Mouse (Mus musculus): ENCODE measurements around the gene Olfm4. TPM values are rescaled to one million over a fixed set of nuclear protein-coding genes. Genes with fewer than 3 reads are reported as not detected.

Gene Olfm4
- polyA plus RNA-seq, 1 experiment = not detected

DNA sequence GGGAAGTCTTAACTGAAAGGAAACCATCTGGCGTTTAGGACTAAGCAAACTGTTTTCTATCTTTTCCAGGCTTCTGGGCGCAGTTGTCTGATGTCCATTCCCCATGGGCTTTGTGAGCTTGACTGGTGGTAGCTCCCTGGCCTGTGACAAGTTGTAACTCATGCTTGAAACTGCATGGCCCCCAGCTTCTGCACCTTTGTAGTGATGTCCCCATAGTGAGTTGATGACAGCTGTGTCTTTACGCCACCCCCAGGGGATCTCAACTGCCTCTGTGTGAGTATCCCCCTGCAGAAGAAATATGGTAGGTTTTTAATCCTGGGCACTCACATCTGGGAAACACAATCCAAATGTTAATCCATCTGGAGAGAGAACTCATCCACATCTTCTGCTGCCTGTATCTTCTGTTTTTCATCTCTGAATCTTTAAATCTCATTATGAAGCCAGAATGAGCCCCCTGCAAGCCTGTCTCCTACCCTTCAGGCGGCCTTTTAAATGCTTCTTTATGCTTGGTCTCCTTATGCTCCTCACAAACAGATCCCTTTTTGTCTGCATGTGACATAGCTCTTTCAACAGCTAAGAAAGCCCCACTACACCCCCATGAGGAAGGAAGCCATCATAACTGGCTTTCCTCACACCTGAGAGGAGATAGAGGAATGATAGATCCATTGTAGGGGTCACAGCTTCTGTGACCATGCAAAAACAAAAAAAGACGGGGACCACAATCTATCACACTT, 63.7 kb downstream of the Olfm4 start:
- no peak for TF ChIP-seq POLR2A (IDR thresholded peaks at IDR 0.05; ENCODE audit: insufficient read depth, low read depth, low read length)
- TF ChIP-seq CTCF (IDR thresholded peaks at IDR 0.05; ENCODE audit: insufficient read depth, low read depth, low read length) = no peak
- no peaks in the 10 kb centered on the region for H3K4me1 ChIP-seq (ENCODE audit: control insufficient read depth, insufficient read depth, low read length)
- WGBS = 82% methylated on average over 5 of the region's 5 CpGs
- no peak overlapping the region for H3K4me3 ChIP-seq (ENCODE audit: insufficient read depth, low read depth, low read length)
- H3K27ac ChIP-seq (ENCODE audit: insufficient read depth, low read depth, low read length) = no peak overlapping the region

DNA sequence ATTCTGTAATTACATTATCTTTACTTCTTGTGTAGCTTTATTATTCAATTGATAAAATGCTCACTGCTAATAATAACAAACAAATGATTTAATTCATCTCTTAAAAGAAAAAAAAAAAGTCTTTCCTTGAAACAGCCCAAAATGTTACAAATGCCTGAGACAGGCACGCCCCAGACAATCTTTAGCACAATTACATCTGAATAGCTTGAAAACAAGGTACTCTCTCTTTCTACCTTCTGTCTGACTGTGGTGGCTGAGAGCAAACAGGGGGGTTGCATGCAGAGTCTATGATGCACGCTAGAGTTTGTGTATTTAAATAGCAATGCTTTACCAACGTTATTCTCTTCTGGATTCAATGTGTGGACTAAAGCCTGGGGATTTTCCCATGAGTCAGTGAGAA, 71.8 kb downstream of the Olfm4 start:
- Histone ChIP-seq H3K27ac (ENCODE audit: insufficient read depth, low read depth, low read length) (no peak overlapping the region), H3K4me3 (ENCODE audit: insufficient read depth, low read depth, low read length) (no peak overlapping the region), H3K4me1 (ENCODE audit: control insufficient read depth, insufficient read depth, low read length) (no peaks in the 10 kb centered on the region)
- TF ChIP-seq POLR2A (IDR thresholded peaks at IDR 0.05; ENCODE audit: insufficient read depth, low read depth, low read length) = no peak
- no peak for TF ChIP-seq CTCF (IDR thresholded peaks at IDR 0.05; ENCODE audit: insufficient read depth, low read depth, low read length)
- WGBS = 49% methylated on average over 3 of the region's 3 CpGs

DNA sequence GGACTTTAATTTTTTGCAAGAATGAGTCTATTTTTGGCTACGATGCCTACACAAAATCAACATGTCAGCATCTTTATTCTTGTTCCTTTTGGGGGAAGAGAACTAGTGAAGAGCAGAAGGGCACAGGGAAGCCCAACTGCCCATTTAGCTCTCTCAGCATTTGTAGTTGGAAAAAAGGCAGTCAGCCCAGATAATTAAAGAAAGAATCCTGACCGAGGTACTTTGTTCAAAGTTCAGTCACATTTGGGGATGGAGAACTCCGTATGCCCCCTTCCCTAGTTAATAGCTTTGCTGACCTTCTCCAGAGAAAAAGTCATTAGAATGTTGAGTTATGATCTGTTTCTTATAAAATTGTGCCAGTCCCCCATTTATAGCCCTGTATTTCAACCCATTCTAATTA, 77.8 kb downstream of the Olfm4 start:
- no peak overlapping the region for H3K4me3 ChIP-seq (ENCODE audit: insufficient read depth, low read depth, low read length)
- no peak for TF ChIP-seq CTCF (IDR thresholded peaks at IDR 0.05; ENCODE audit: insufficient read depth, low read depth, low read length)
- TF ChIP-seq POLR2A (IDR thresholded peaks at IDR 0.05; ENCODE audit: insufficient read depth, low read depth, low read length) = no peak
- H3K27ac ChIP-seq (ENCODE audit: insufficient read depth, low read depth, low read length) = no peak overlapping the region
- WGBS = 90% methylated on average over 3 of the region's 3 CpGs
- no peaks in the 10 kb centered on the region for H3K4me1 ChIP-seq (ENCODE audit: control insufficient read depth, insufficient read depth, low read length)

DNA sequence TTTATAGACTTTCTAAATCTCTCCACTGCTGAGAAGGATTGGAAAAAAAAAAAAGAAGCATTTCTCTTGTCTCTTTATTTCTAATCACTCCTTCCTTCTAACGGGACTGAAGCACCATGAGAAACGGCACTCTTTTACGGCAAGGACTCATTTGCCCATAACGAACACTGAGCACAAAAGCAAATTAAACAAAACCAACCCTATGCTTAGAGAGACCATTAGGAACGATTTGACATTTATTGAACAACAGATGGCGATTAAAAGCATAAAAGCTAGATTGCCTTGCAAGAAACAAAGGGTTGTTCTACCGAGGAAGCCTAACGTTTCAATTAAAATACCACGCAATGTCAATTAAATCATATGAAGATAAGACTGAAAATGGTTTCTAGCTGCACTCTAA, 79.0 kb downstream of the Olfm4 start:
- H3K4me3 ChIP-seq (ENCODE audit: insufficient read depth, low read depth, low read length) = no peak overlapping the region
- WGBS = 41% methylated on average over 9 of the region's 9 CpGs
- no peak overlapping the region for H3K27ac ChIP-seq (ENCODE audit: insufficient read depth, low read depth, low read length)
- no peaks in the 10 kb centered on the region for H3K4me1 ChIP-seq (ENCODE audit: control insufficient read depth, insufficient read depth, low read length)
- no peak for TF ChIP-seq CTCF (IDR thresholded peaks at IDR 0.05; ENCODE audit: insufficient read depth, low read depth, low read length)
- TF ChIP-seq POLR2A (IDR thresholded peaks at IDR 0.05; ENCODE audit: insufficient read depth, low read depth, low read length) = no peak

DNA sequence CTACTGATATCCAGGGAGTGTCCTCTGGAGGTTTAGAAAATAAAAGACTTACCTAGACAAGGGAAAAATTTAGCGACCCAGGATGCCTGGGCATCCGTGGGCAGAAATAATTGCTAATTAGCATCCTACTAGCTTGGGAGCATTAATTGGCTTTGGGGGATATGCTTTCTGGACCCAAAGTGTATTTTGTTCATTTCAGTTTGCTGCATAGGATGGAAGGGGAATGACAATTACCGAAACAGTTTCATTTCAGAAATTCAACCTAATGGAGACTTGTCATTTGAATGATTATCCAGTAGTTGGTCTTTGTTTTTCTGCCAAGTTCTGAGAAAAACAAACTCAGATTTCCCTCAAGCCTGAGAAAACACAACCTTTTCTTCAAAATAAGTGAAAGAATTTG, 86.7 kb downstream of the Olfm4 start:
- no peaks in the 10 kb centered on the region for H3K4me1 ChIP-seq (ENCODE audit: control insufficient read depth, insufficient read depth, low read length)
- WGBS = 57% methylated on average over 3 of the region's 3 CpGs
- H3K4me3 ChIP-seq (ENCODE audit: insufficient read depth, low read depth, low read length) = no peak overlapping the region
- no peak overlapping the region for H3K27ac ChIP-seq (ENCODE audit: insufficient read depth, low read depth, low read length)
- TF ChIP-seq POLR2A (IDR thresholded peaks at IDR 0.05; ENCODE audit: insufficient read depth, low read depth, low read length) (no peak), CTCF (IDR thresholded peaks at IDR 0.05; ENCODE audit: insufficient read depth, low read depth, low read length) (no peak)

Other genes starting within 250 kb of the Olfm4 start
- gene Pcdh8, start 212.8 kb upstream of the Olfm4 start, polyA plus RNA-seq (2012; ENCODE audit: insufficient read depth, insufficient read length, low replicate concordance, missing spikeins) = not detected in 2 replicates

Data from olfactory bulb, adult 2 months (tissue).